Mouse (Mus musculus) kidney, adult 2 months (tissue): Measurements from ENCODE around the gene Gm3045. TPM values are rescaled to one million over a fixed set of nuclear protein-coding genes. Genes with fewer than 3 reads are reported as not detected.

Experiments used
- DNase-seq: peaks from one replicate; pipeline ENCODE4 v3.0.0; 2021
- H3K27ac ChIP-seq: fragments of 200-500 bp; 2 replicates; pipeline ENCODE4 v1.5.1; 2012; ENCODE audit warnings: low read depth, low read length, control low read depth, inconsistent platforms; ENCODE audit not compliant: insufficient read depth
- H3K27me3 ChIP-seq: fragments of 200-500 bp; replicated peaks from 2 replicates; pipeline ENCODE4 v1.6.1; 2012; ENCODE audit warnings: mild to moderate bottlenecking, moderate library complexity, low read length, inconsistent platforms; ENCODE audit not compliant: control insufficient read depth, insufficient read depth
- H3K36me3 ChIP-seq: fragments of 200-500 bp; 2 replicates; pipeline ENCODE4 v1.6.1; 2012; ENCODE audit warnings: mild to moderate bottlenecking, moderate library complexity, low read length, inconsistent platforms; ENCODE audit not compliant: control insufficient read depth, insufficient read depth
- H3K4me1 ChIP-seq: fragments of 200-500 bp; 2 replicates; pipeline ENCODE4 v1.6.1; 2011; ENCODE audit warnings: low read length; ENCODE audit not compliant: control insufficient read depth, insufficient read depth
- H3K4me3 ChIP-seq: fragments of 200-500 bp; 2 replicates; pipeline ENCODE4 v1.5.1; 2011; ENCODE audit warnings: mild to moderate bottlenecking, low read depth, low read length, control low read depth; ENCODE audit not compliant: insufficient read depth
- CTCF ChIP-seq: fragments of 200-500 bp; conservative IDR thresholded peaks from 2 replicates; pipeline ENCODE4 v1.5.1; 2011; ENCODE audit warnings: low read depth, mild to moderate bottlenecking, control low read depth, low read length, moderate library complexity, mixed read lengths; ENCODE audit not compliant: insufficient read depth, insufficient read length
- POLR2A ChIP-seq: fragments of 200-500 bp; IDR thresholded peaks from one replicate; pipeline ENCODE4 v1.6.1; 2011; ENCODE audit warnings: low read depth, low read length, control low read depth
- WGBS: fragments of 180-500 bp; shearing (Covaris S2); methylation state at CpG from one replicate; pipeline ENCODE4 v1.1.7; 2018; 5-methylcytosine and 5-hydroxymethylcytosine counted together
- polyA plus RNA-seq: library from polyadenylated mRNA; depleted of rRNA; stranded (reverse); fragments of >200 nt; gene quantifications from 2 replicates; pipeline ENCODE4 v1.2.3, GENCODE M21; 2012

Gm3045 gene
- polyA plus RNA-seq, 1 experiment = not detected

DNA sequence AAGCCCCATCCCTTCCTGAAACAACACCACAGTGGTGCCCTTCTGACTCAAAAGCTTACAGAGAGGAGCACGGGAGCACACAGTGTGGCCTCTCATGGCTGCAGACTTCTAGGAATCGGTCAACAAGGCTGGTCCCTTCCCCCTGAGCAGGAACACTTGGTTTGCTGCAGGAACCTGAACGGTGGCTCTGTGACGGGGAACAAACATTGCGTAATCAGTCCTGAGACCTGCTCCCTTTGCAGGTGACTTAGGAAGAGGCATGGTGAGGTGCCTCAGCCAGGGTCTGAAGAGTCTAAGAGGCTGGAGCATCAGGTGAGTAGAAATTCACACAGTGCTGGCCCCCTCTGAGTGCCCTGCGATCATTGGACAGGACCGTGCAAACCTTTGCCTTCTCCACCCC, 463 bp upstream of the Gm3045 start:
- H3K4me3 ChIP-seq = no peak overlapping the region
- H3K27ac ChIP-seq = no peak overlapping the region
- no peaks in the 10 kb centered on the region for H3K4me1 ChIP-seq
- 78% methylated on average over 7 of the region's 7 CpGs for WGBS
- H3K27me3 ChIP-seq = no peaks in the 10 kb centered on the region
- TF ChIP-seq CTCF = no peak
- TF ChIP-seq POLR2A = no peak
- DNase-seq = no peak
- no peaks in the 10 kb centered on the region for H3K36me3 ChIP-seq

DNA sequence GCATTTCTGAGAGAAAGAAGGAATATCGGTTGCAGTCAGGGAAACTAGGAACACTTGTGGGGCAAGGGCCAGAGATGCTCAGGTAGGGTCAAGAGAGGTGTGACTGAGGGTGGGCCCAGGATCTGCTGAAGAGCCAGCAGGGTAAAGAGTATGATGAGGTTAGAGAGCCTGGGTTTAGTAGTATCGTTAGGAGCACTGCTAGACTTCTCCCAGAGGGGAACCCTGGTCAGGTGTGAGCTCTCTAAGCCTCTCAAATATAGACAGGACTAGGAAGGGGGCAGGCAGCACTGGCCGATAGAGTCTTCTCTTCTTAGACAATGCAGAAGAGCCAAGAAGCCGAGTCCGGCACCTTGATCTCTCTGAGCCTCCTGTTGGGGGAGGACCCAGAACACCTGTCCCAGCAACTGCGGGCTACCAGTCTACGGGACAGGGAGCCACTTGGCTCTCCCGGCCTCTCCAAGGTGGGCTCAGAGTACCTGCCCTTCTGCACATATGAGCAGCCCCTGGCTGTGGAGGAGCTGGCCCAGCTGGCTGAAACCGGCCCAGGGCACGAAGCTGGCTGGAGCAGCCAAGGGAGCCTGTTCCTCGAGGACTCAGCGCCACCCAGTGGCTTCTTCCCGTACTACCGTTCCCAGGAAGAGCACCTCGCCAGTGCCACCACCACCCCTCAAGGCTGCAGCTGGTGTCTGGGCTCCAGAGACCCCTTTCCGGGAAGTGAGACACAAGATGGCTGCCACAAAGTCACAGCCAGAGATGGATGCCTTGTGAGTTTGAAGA, 2.5 kb downstream of the Gm3045 start:
- WGBS = 27% methylated on average over 16 of the region's 16 CpGs
- peak; percentile 77 for DNase-seq
- peaks cover 4% of the 10 kb centered on the region for H3K4me1 ChIP-seq
- no peak overlapping the region for H3K27ac ChIP-seq
- H3K36me3 ChIP-seq = no peaks in the 10 kb centered on the region
- H3K4me3 ChIP-seq = no peak overlapping the region
- no peaks in the 10 kb centered on the region for H3K27me3 ChIP-seq
- TF ChIP-seq CTCF (peak; percentile 88), POLR2A (no peak)

DNA sequence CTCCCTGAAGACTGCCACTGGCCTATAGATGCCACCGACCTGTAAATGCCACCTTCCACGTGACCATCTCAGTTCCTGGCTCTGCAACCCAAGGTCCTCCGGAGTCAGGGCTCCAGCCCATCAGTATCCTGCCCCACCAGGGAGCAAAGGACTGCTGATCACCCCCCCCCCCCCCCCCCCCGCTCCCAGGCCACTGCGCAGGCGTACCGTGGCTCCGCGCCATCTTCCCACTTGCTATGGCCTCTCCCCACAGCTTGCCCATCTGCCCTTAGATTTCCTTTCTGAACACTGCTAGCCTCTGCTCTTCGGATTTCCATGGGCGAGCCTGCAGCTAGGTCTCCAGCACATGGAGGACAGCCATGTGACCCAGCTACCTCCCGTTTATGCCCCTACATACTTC, 6.1 kb downstream of the Gm3045 start:
- peaks cover 10% of the 10 kb centered on the region for H3K4me1 ChIP-seq
- no peak for DNase-seq
- no peak overlapping the region for H3K27ac ChIP-seq
- H3K4me3 ChIP-seq = no peak overlapping the region
- no peak for TF ChIP-seq CTCF
- TF ChIP-seq POLR2A = no peak
- 92% methylated on average over 12 of the region's 12 CpGs for WGBS
- no peaks in the 10 kb centered on the region for H3K27me3 ChIP-seq
- no peaks in the 10 kb centered on the region for H3K36me3 ChIP-seq

DNA sequence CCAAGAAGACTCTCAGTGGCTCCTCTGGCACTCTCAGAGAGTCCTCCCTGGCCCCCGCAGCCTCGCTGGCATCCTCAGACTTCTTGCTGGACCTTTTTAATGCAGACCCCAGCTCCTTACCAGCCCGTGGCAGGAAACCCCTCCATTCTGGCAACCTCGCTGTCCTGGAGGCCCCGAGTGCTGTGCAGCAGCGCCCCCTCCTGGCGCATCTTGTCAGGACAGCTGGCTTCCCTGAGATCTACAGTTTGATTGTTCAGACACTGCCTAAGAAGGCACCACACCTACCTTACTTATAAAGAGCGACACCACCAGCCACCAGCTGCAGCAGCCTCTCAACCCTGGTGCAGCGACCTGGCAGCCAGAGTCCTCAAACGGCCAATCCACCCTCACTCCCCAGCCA, 7.1 kb downstream of the Gm3045 start:
- WGBS = 32% methylated on average over 10 of the region's 10 CpGs
- Histone ChIP-seq H3K36me3 (no peaks in the 10 kb centered on the region), H3K4me3 (no peak overlapping the region), H3K27me3 (no peaks in the 10 kb centered on the region), H3K27ac (no peak overlapping the region; the same call in 1 of the 2 replicates), H3K4me1 (peaks cover 10% of the 10 kb centered on the region)
- DNase-seq = peak; percentile 46
- TF ChIP-seq POLR2A (no peak), CTCF (peak; percentile 61)

DNA sequence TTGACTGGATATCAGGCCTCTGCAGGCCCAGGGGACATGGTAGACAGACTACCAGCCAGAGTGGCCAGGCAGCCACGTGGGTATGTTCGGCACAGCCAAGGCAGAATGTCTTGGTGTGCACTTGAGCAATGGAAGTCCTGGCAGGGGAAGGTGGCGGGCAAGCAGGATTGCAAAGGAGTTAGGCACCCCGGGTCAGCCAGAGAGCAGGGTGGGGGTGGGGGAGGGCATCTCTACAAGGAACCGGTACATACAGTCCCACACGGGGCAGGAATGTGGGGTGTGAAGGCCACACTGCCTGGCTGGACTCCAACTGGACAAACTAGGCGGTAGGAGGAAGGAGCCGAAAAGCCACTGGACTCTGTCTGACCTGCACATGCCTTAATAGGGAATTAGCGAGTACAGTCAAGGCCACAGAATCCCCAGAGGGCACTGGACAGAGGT, 7.9 kb downstream of the Gm3045 start:
- peaks cover 12% of the 10 kb centered on the region for H3K4me1 ChIP-seq
- no peaks in the 10 kb centered on the region for H3K36me3 ChIP-seq
- no peak for TF ChIP-seq CTCF
- TF ChIP-seq POLR2A = no peak
- no peaks in the 10 kb centered on the region for H3K27me3 ChIP-seq
- whole genome bisulfite sequencing = 25% methylated on average over 9 of the region's 9 CpGs
- no peak overlapping the region for H3K4me3 ChIP-seq
- DNase-seq = peak; percentile 93
- H3K27ac ChIP-seq = peak overlapping the region; percentile 24

DNA sequence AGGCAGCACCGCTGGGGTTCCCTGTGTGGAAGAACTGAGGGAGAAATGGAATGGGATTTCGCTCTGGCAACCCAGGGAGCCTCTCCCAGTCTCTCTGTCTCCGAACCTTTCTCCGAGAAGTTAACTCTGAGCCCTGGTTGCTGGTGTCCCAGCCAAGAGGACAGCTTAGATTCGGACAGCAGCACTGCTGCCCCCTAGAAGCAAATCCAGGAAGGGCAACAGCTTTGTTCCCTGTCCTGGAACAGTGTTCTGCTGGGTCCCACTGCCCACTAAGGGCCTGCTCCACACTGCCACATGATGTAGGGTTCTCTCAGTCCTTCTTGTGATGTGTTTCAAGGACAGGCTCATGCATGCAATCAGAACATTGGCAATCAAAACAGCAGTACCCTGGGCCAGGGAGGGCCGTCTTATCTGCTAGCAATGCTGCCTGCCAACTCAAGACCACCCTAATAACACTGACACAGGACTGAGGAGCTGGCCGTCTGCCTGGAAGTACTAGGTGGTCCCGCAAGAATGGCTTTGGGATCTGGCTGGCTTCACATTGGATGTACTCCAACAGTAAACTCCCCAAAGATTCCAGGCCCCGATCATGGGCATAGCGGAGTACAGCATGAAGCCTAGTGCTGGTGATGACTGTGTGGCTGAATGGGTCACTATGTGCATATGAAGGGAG, 9.4 kb downstream of the Gm3045 start:
- no peaks in the 10 kb centered on the region for H3K36me3 ChIP-seq
- TF ChIP-seq CTCF = peak; percentile 28; the same call in 1 of the 2 replicates
- TF ChIP-seq POLR2A = no peak
- no peaks in the 10 kb centered on the region for H3K27me3 ChIP-seq
- WGBS = 82% methylated on average over 10 of the region's 10 CpGs
- no peak overlapping the region for H3K27ac ChIP-seq
- H3K4me1 ChIP-seq = peaks cover 19% of the 10 kb centered on the region
- no peak for DNase-seq
- no peak overlapping the region for H3K4me3 ChIP-seq

DNA sequence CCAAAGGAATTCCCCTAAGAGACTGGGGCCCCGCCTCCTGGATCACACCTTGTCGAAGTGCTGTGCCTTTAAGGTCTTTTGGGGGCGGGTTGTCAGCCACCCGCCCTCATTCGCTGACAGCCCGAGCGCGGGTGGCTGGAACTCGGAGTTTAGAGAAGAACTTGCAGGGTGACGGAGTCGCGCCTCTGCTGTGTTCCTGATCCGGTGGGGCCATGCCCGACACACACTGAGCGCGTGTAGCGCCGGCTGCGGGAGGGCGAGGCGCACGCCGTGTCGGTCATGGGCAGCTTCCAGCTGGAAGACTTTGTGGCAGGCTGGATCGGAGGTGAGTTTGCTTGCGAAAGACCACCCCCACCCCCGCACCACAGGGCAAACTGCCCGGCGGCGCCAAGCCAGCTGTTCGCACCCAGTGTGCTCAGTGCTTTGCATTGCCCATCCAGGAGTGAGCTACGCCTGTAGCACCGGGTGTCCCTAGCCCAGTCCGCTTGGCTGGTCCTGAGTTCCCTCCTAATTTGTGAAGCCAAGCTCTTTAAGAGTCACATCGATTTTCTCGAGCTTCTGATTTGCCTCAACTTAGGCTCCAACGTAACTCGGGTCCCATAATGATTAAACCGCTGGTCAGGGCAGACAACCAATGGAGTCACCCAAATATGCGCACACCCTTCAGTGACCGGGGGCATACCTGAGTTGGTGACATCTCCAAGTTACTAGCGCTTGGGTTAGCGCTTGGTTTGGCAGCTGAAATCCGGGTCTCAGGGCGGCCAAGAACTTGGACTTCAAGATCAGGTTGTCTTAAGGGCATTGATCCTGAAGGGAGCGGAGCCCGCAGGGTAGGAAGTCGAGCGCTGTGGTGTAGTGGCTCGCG, 12.0 kb downstream of the Gm3045 start, which contains the start of gene Slc25a48:
Gene Slc25a48, plus strand, starts transcription at position 145 of the 865 bp plus-strand sequence.
- no peak for TF ChIP-seq POLR2A
- TF ChIP-seq CTCF = no peak
- Histone ChIP-seq H3K27me3 (no peaks in the 10 kb centered on the region), H3K4me3 (peak within 1 kb of the TSS; percentile 62), H3K36me3 (no peaks in the 10 kb centered on the region), H3K27ac (peak within 1 kb of the TSS; percentile 69), H3K4me1 (peaks cover 19% of the 10 kb centered on the region)
- WGBS = 2% methylated on average over 51 of the region's 51 CpGs
- DNase-seq = peak; percentile 93
